Mouse (Mus musculus) ovary, adult 10 weeks (tissue): ENCODE measurements around the gene Mapk8ip1. TPM values are rescaled to one million over a fixed set of nuclear protein-coding genes. Genes with fewer than 3 reads are reported as not detected.

Experiments
- polyA plus RNA-seq: library from polyadenylated mRNA; stranded (reverse); fragments of 350-450 nt; fragmentation: Illumina TruSeq; extraction: RNeasy Lipid Tissue Mini Kit (QIAGEN cat#74804); gene quantifications from one replicate; pipeline ENCODE4 v1.2.3, GENCODE M21; 2014

Mapk8ip1 gene
- 1.6 TPM for polyA plus RNA-seq

GRCm38 (mm10) chr2:92401091-92401561 is at the start of gene Mapk8ip1:
Gene Mapk8ip1, minus strand, starts transcription at chr2:92401263.

GRCm38 (mm10) chr2:92433578-92434374 is 32.7 kb upstream of the Mapk8ip1 start, which contains the start of gene Cry2:
Gene Cry2, minus strand, starts transcription at chr2:92434043.

GRCm38 (mm10) chr2:92381901-92382588 is 19.0 kb downstream of the Mapk8ip1 start, which contains the start of gene 1700029I15Rik:
Gene 1700029I15Rik, plus strand, starts transcription at chr2:92382538.

GRCm38 (mm10) chr2:92374514-92374913 is 26.5 kb downstream of the Mapk8ip1 start, which contains the start of the genes Pex16 and Large2:
Gene Pex16, plus strand, starts transcription at chr2:92374676.
Gene Large2, minus strand, starts transcription at chr2:92374869.

Other genes with a start within 250 kb of the Mapk8ip1 start
- not detected for gene Pex16, start 26.6 kb downstream of the Mapk8ip1 start, polyA plus RNA-seq
- 1.3 TPM for gene Large2, start 26.4 kb downstream of the Mapk8ip1 start, polyA plus RNA-seq
- gene 1700029I15Rik, start 18.7 kb downstream of the Mapk8ip1 start, polyA plus RNA-seq, result not detected
- gene Cry2, start 32.8 kb upstream of the Mapk8ip1 start, polyA plus RNA-seq, result 4.7 TPM
- 3.2 TPM for gene Slc35c1, start 59.3 kb upstream of the Mapk8ip1 start, polyA plus RNA-seq
- 0.77 TPM for gene Chst1, start 198.4 kb upstream of the Mapk8ip1 start, polyA plus RNA-seq